Mouse (Mus musculus) gastrocnemius, postnatal 10 days (tissue): ENCODE measurements around the gene Ndufaf7. TPM values are rescaled to one million over a fixed set of nuclear protein-coding genes. Genes with fewer than 3 reads are reported as not detected.

ENCODE experiments used
- DNase-seq: peaks from one replicate; pipeline ENCODE4 v3.0.0; 2021; ENCODE audit warnings: mixed read lengths
- long read RNA-seq, 2 experiments: library from polyadenylated mRNA; stranded (forward); transcript quantifications; one replicate each; pipeline ENCODE4 v2.0.0; 2021
- total RNA-seq, 2 experiments: library from RNA; stranded (reverse); gene quantifications; 2 replicates each; pipeline ENCODE4 v1.2.3; 2021

The Ndufaf7 gene
- total RNA-seq = 10 to 100 TPM; 31.1 to 31.3 TPM
- long read RNA-seq, experiment 1, transcript Ndufaf7-201 (10 exons, 1,749 nt) = major isoform, 27 of 40 reads
- long read RNA-seq, experiment 1, partial matches to known transcripts = 10 of 40 reads
- long read RNA-seq, experiment 1, other reads (novel, unspliced or antisense) = 3 of 40 reads
- long read RNA-seq, experiment 2, transcript Ndufaf7-201 (10 exons, 1,749 nt) = major isoform, 36 of 55 reads
- long read RNA-seq, experiment 2, partial matches to known transcripts = 11 of 55 reads
- long read RNA-seq, experiment 2, other reads (novel, unspliced or antisense) = 8 of 55 reads

- peak; percentile 96 for DNase-seq
These were observed at the start of gene Ndufaf7, which contains the start of gene Cebpz for GRCm38 (mm10) chr17:78936466-78937228. Gene Ndufaf7, plus strand, starts transcription at chr17:78937136. Gene Cebpz, minus strand, starts transcription at chr17:78937066.

GRCm38 (mm10) chr17:78888554-78888953 lies 48.4 kb upstream of the Ndufaf7 start:
- DNase-seq = no peak

- DNase-seq = no peak
These were observed 47.8 kb upstream of the Ndufaf7 start for GRCm38 (mm10) chr17:78889184-78889583.

GRCm38 (mm10) chr17:78891020-78891419 lies 45.9 kb upstream of the Ndufaf7 start:
- no peak for DNase-seq

- DNase-seq = no peak
These were observed 41.9 kb upstream of the Ndufaf7 start for GRCm38 (mm10) chr17:78894991-78895390.

GRCm38 (mm10) chr17:78895394-78895793 lies 41.5 kb upstream of the Ndufaf7 start:
- peak; percentile 54 for DNase-seq

- no peak for DNase-seq
These were observed 33.8 kb upstream of the Ndufaf7 start for GRCm38 (mm10) chr17:78903158-78903557.

GRCm38 (mm10) chr17:78906892-78907291 lies 30.0 kb upstream of the Ndufaf7 start, which contains the start of gene Sult6b1:
Gene Sult6b1, minus strand, starts transcription at chr17:78906992.
- no peak for DNase-seq

GRCm38 (mm10) chr17:78909374-78909773 lies 27.6 kb upstream of the Ndufaf7 start:
- no peak for DNase-seq

- no peak for DNase-seq
These were observed 24.1 kb upstream of the Ndufaf7 start for GRCm38 (mm10) chr17:78912861-78913281.

GRCm38 (mm10) chr17:78913921-78914320 lies 23.0 kb upstream of the Ndufaf7 start:
- DNase-seq = no peak

- no peak for DNase-seq
These were observed 21.2 kb upstream of the Ndufaf7 start for GRCm38 (mm10) chr17:78915772-78916171.

GRCm38 (mm10) chr17:78916369-78916813 lies 20.5 kb upstream of the Ndufaf7 start, which contains the start of gene Cebpzos:
Gene Cebpzos, plus strand, starts transcription at chr17:78916500.
- peak; percentile 74 for DNase-seq

GRCm38 (mm10) chr17:78916899-78917298 lies 20.0 kb upstream of the Ndufaf7 start:
- no peak for DNase-seq

- no peak for DNase-seq
These were observed 19.2 kb upstream of the Ndufaf7 start for GRCm38 (mm10) chr17:78917696-78918095.

- no peak for DNase-seq
These were observed 1.1 kb upstream of the Ndufaf7 start for GRCm38 (mm10) chr17:78935857-78936256.

GRCm38 (mm10) chr17:78937229-78937853 lies 405 bp downstream of the Ndufaf7 start:
- DNase-seq = no peak

- DNase-seq = no peak
These were observed 2.0 kb downstream of the Ndufaf7 start for GRCm38 (mm10) chr17:78938927-78939326.

GRCm38 (mm10) chr17:78942579-78942978 lies 5.6 kb downstream of the Ndufaf7 start:
- no peak for DNase-seq

- no peak for DNase-seq
These were observed 14.3 kb downstream of the Ndufaf7 start for GRCm38 (mm10) chr17:78951225-78951624.

GRCm38 (mm10) chr17:78952070-78952469 lies 15.1 kb downstream of the Ndufaf7 start:
- DNase-seq = no peak

GRCm38 (mm10) chr17:78953240-78953639 lies 16.3 kb downstream of the Ndufaf7 start:
- DNase-seq = no peak

GRCm38 (mm10) chr17:78959473-78959872 lies 22.5 kb downstream of the Ndufaf7 start:
- DNase-seq = no peak
